Mouse (Mus musculus) MEL (cell line): Measurements from ENCODE around the gene Tex2. TPM values are rescaled to one million over a fixed set of nuclear protein-coding genes. Genes with fewer than 3 reads are reported as not detected.

Experiments
- DNase-seq: peaks from one replicate; pipeline ENCODE4 v3.0.0; 2011; ENCODE audit warnings: low read depth, low spot score
- H3K27ac ChIP-seq: 2 replicates; pipeline ENCODE4 v1.5.1; 2012; ENCODE audit warnings: low read depth, mild to moderate bottlenecking, control low read depth, low read length, moderate library complexity; ENCODE audit not compliant: control insufficient read depth
- H3K27me3 ChIP-seq, 2 experiments: fragments of 150-350 bp in 1 of 2; sonication (generic) in 1 of 2; 2 replicates each; pipeline ENCODE4 v1.6.1; 2012; ENCODE audit warnings: low read length in 2 of 2, mild to moderate bottlenecking in 2 of 2, improper control_type of control experiment in 1 of 2, moderate library complexity in 1 of 2; ENCODE audit not compliant: insufficient read depth in 2 of 2, control insufficient read depth in 1 of 2
- H3K36me3 ChIP-seq, 2 experiments: 2 replicates each; pipeline ENCODE4 v1.6.1; 2012 to 2014; ENCODE audit warnings: low read length in 2 of 2, improper control_type of control experiment in 1 of 2, inconsistent platforms in 1 of 2, mild to moderate bottlenecking in 1 of 2; ENCODE audit not compliant: insufficient read depth in 2 of 2, control insufficient read depth in 1 of 2
- H3K4me1 ChIP-seq, 2 experiments: fragments of 150-350 bp in 1 of 2; sonication (generic) in 1 of 2; 2 replicates each; pipeline ENCODE4 v1.6.1; 2012; ENCODE audit warnings: low read length in 2 of 2, improper control_type of control experiment in 1 of 2, mild to moderate bottlenecking in 1 of 2; ENCODE audit not compliant: insufficient read depth in 2 of 2, control insufficient read depth in 1 of 2
- H3K4me3 ChIP-seq, 2 experiments: fragments of 150-350 bp in 1 of 2; sonication (generic) in 1 of 2; 2 replicates each; pipeline ENCODE4 v1.5.1; 2012; ENCODE audit warnings: low read depth in 2 of 2, low read length in 2 of 2, mild to moderate bottlenecking in 2 of 2, moderate library complexity in 2 of 2, control low read depth in 1 of 2, improper control_type of control experiment in 1 of 2; ENCODE audit not compliant: control insufficient read depth in 1 of 2, insufficient read depth in 1 of 2
- H3K79me2 ChIP-seq: 2 replicates; pipeline ENCODE4 v1.6.1; 2012; ENCODE audit warnings: mild to moderate bottlenecking, low read length, moderate library complexity; ENCODE audit not compliant: control insufficient read depth, poor library complexity, insufficient read depth
- H3K9ac ChIP-seq: 2 replicates; pipeline ENCODE4 v1.6.1; 2012; ENCODE audit warnings: low read depth, mild to moderate bottlenecking, control low read depth, low read length, moderate library complexity; ENCODE audit not compliant: control insufficient read depth, poor library complexity, severe bottlenecking
- H3K9me3 ChIP-seq: fragments of 150-350 bp; sonication (generic); replicated peaks from 2 replicates; pipeline ENCODE4 v1.6.1; 2012; ENCODE audit warnings: mild to moderate bottlenecking, low read length, improper control_type of control experiment, moderate library complexity; ENCODE audit not compliant: insufficient read depth
- E2F4 ChIP-seq: IDR thresholded peaks from 2 replicates; pipeline ENCODE4 v1.6.1; 2011; ENCODE audit warnings: low read depth, low read length, improper control_type of control experiment, borderline replicate concordance
- ETS1 ChIP-seq: IDR thresholded peaks from 2 replicates; pipeline ENCODE4 v1.6.1; 2012; ENCODE audit warnings: low read depth, mild to moderate bottlenecking, inconsistent platforms, low read length, improper control_type of control experiment, moderate library complexity
- GABPA ChIP-seq: IDR thresholded peaks from 2 replicates; pipeline ENCODE4 v1.6.1; 2012; ENCODE audit warnings: low read depth, mild to moderate bottlenecking, inconsistent platforms, low read length, improper control_type of control experiment, moderate library complexity
- HCFC1 ChIP-seq: IDR thresholded peaks from 2 replicates; pipeline ENCODE4 v1.6.1; 2012; ENCODE audit warnings: low read depth, mild to moderate bottlenecking, inconsistent platforms, low read length, improper control_type of control experiment, moderate library complexity
- JUND ChIP-seq: IDR thresholded peaks from 2 replicates; pipeline ENCODE4 v1.6.1; 2011; ENCODE audit warnings: low read depth, mild to moderate bottlenecking, improper control_type of control experiment, low read length
- KAT2A ChIP-seq: conservative IDR thresholded peaks from 2 replicates; pipeline ENCODE4 v1.6.1; 2012; ENCODE audit warnings: low read depth, low read length, improper control_type of control experiment, inconsistent platforms
- MAFK ChIP-seq: IDR thresholded peaks from 2 replicates; pipeline ENCODE4 v1.6.1; 2011; ENCODE audit warnings: low read depth, mild to moderate bottlenecking, low read length, improper control_type of control experiment, borderline replicate concordance
- MAZ ChIP-seq: IDR thresholded peaks from 2 replicates; pipeline ENCODE4 v1.6.1; 2012; ENCODE audit warnings: low read depth, mild to moderate bottlenecking, inconsistent platforms, low read length, improper control_type of control experiment
- MXI1 ChIP-seq: IDR thresholded peaks from 2 replicates; pipeline ENCODE4 v1.6.1; 2011; ENCODE audit warnings: mild to moderate bottlenecking, low read depth, low read length, improper control_type of control experiment
- MYC ChIP-seq: IDR thresholded peaks from 2 replicates; pipeline ENCODE4 v1.6.1; 2011; ENCODE audit warnings: low read depth, mild to moderate bottlenecking, low read length, improper control_type of control experiment, moderate library complexity
- NELFE ChIP-seq: IDR thresholded peaks from 2 replicates; pipeline ENCODE4 v1.6.1; 2011; ENCODE audit warnings: low read depth, low read length, improper control_type of control experiment
- POLR2A ChIP-seq, 2 experiments: IDR thresholded peaks; 2 replicates each; pipeline ENCODE4 v1.6.1; 2011 to 2012; ENCODE audit warnings: low read length in 2 of 2, mild to moderate bottlenecking in 2 of 2, control low read depth in 1 of 2, improper control_type of control experiment in 1 of 2, low read depth in 1 of 2, moderate library complexity in 1 of 2; ENCODE audit not compliant: control insufficient read depth in 1 of 2, insufficient read depth in 1 of 2, poor library complexity in 1 of 2
- POLR2AphosphoS2 ChIP-seq: IDR thresholded peaks from 2 replicates; pipeline ENCODE4 v1.6.1; 2011; ENCODE audit warnings: low read length, improper control_type of control experiment
- POLR2AphosphoS5 ChIP-seq: IDR thresholded peaks from 2 replicates; pipeline ENCODE4 v1.6.1; 2012; ENCODE audit warnings: low read depth, borderline replicate concordance, mild to moderate bottlenecking, inconsistent platforms, low read length, moderate library complexity, mixed read lengths
- RAD21 ChIP-seq: IDR thresholded peaks from 2 replicates; pipeline ENCODE4 v1.6.1; 2011; ENCODE audit warnings: mild to moderate bottlenecking, low read depth, low read length, improper control_type of control experiment
- RCOR1 ChIP-seq: IDR thresholded peaks from 2 replicates; pipeline ENCODE4 v1.6.1; 2012; ENCODE audit warnings: low read depth, mild to moderate bottlenecking, inconsistent platforms, low read length, improper control_type of control experiment
- SIN3A ChIP-seq: IDR thresholded peaks from 2 replicates; pipeline ENCODE4 v1.6.1; 2012; ENCODE audit warnings: low read length, improper control_type of control experiment, inconsistent platforms
- SMC3 ChIP-seq: IDR thresholded peaks from 2 replicates; pipeline ENCODE4 v1.6.1; 2011; ENCODE audit warnings: low read depth, low read length, improper control_type of control experiment
- TAL1 ChIP-seq: IDR thresholded peaks from 2 replicates; pipeline ENCODE4 v1.6.1; 2012; ENCODE audit warnings: mild to moderate bottlenecking, inconsistent platforms, low read length, moderate library complexity, mixed read lengths
- TBP ChIP-seq: IDR thresholded peaks from 2 replicates; pipeline ENCODE4 v1.8.0; 2011; ENCODE audit warnings: low read depth, low read length, improper control_type of control experiment
- TCF12 ChIP-seq: IDR thresholded peaks from 2 replicates; pipeline ENCODE4 v1.6.1; 2014; ENCODE audit warnings: low read depth, mild to moderate bottlenecking, inconsistent platforms, low read length, improper control_type of control experiment, moderate library complexity
- UBTF ChIP-seq: IDR thresholded peaks from 2 replicates; pipeline ENCODE4 v1.6.1; 2012; ENCODE audit warnings: low read depth, mild to moderate bottlenecking, inconsistent platforms, low read length, improper control_type of control experiment, moderate library complexity, borderline replicate concordance; ENCODE audit not compliant: insufficient read depth
- USF1 ChIP-seq: IDR thresholded peaks from 2 replicates; pipeline ENCODE4 v1.6.1; 2014; ENCODE audit warnings: low read depth, mild to moderate bottlenecking, inconsistent platforms, low read length, improper control_type of control experiment, moderate library complexity
- USF2 ChIP-seq, 2 experiments: IDR thresholded peaks; 2 replicates each; pipeline ENCODE4 v1.6.1; 2011 to 2012; ENCODE audit warnings: improper control_type of control experiment in 2 of 2, low read length in 2 of 2, borderline replicate concordance in 1 of 2, inconsistent platforms in 1 of 2, low read depth in 1 of 2, mild to moderate bottlenecking in 1 of 2; ENCODE audit not compliant: insufficient read depth in 1 of 2
- ZKSCAN1 ChIP-seq: IDR thresholded peaks from 2 replicates; pipeline ENCODE4 v1.6.1; 2012; ENCODE audit warnings: low read depth, mild to moderate bottlenecking, inconsistent platforms, low read length, improper control_type of control experiment, moderate library complexity
- polyA plus RNA-seq, 2 experiments: library from polyadenylated mRNA; stranded (reverse) in 1 of 2; unstranded in 1 of 2; fragments of >175 nt in 1 of 2; fragments of >200 nt in 1 of 2; gene quantifications; 2 replicates each; pipeline versions ENCODE4 v1.2.1 to v1.2.4; 2012; ENCODE audit warnings: low replicate concordance in 2 of 2, low read depth in 1 of 2; ENCODE audit not compliant: insufficient read length in 2 of 2, insufficient read depth in 1 of 2, missing spikeins in 1 of 2
- total RNA-seq: library from RNA; depleted of rRNA; stranded (reverse); fragments of 300-350 nt; gene quantifications from 2 replicates; pipeline ENCODE4 v1.2.3, GENCODE M21; 2012

Tex2 gene
- total and polyA plus RNA-seq, 3 experiments, result 13.7 to 24.8 TPM; not detected in 1

DNA sequence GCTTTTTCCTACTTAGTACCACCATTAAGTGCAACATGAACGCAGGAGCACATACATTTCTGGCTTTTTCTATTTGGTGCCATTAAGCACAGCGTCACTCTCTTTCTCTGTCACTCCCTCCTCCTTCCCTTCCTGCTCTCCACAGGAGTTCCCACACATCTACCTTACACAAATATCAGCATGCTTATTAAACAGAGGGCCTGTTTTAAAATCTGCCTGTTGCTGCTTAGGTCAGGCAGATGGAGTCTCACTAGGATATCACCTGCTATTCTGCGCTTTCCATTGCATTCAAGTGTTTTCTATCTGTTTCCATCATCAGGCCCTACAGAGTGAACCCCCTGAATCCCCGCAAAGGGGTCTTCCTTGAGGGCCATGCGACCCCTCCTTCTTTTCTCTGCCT is 13.1 kb downstream of the Tex2 start:
- no peak overlapping the region for H3K4me3 ChIP-seq
- H3K27me3 ChIP-seq, result no peaks in the 10 kb centered on the region
- no peak overlapping the region for H3K27ac ChIP-seq
- no peak for TF ChIP-seq KAT2A
- H3K79me2 ChIP-seq, result no peaks in the 10 kb centered on the region; the same call in 1 of the 2 replicates
- peaks cover 5 to 29% of the 10 kb centered on the region in 2 experiments for H3K4me1 ChIP-seq
- no peaks in the 10 kb centered on the region for H3K9me3 ChIP-seq
- peaks cover 2 to 14% of the 10 kb centered on the region in 2 experiments; a peak in 3 of 4 replicates for H3K36me3 ChIP-seq
- H3K9ac ChIP-seq, result no peak overlapping the region
- DNase-seq, result no peak

DNA sequence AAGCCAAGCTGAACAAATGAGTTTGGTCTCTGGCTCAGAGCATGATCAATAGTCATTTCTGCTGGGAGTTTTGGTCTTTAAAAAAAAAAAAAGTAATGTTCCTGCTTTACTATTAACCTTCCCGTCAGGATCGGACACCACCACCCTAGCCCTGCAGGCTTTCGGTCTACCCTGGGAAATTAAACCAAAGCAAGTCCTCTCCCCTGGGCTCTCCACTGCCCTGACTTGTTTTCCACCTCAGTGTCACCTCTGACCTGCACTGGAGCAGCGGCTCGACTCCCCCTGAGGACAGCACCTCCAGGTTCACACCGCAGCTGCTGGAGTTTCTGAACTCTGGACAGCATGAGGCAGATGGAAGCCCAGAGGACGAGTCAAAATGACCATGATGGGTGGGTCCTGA is 13.9 kb downstream of the Tex2 start:
- Histone ChIP-seq H3K9me3 (no peaks in the 10 kb centered on the region), H3K79me2 (no peaks in the 10 kb centered on the region; the same call in 1 of the 2 replicates), H3K27ac (peak overlapping the region; percentile 34; the same call in 1 of the 2 replicates), H3K4me1 (peaks cover 5 to 29% of the 10 kb centered on the region in 2 experiments), H3K9ac (0 out of 2 replicates have a peak overlapping the region, but pooled peaks have one; percentile 2), H3K36me3 (peaks cover 0 to 14% of the 10 kb centered on the region in 2 experiments; a peak in 3 of 4 replicates), H3K4me3 (no peak overlapping the region), H3K27me3 (no peaks in the 10 kb centered on the region)
- TF ChIP-seq TAL1 (no peak), POLR2AphosphoS5 (no peak), POLR2AphosphoS2 (no peak), RCOR1 (no peak), TCF12 (no peak), HCFC1 (no peak), MXI1 (no peak)
- no peak for DNase-seq

DNA sequence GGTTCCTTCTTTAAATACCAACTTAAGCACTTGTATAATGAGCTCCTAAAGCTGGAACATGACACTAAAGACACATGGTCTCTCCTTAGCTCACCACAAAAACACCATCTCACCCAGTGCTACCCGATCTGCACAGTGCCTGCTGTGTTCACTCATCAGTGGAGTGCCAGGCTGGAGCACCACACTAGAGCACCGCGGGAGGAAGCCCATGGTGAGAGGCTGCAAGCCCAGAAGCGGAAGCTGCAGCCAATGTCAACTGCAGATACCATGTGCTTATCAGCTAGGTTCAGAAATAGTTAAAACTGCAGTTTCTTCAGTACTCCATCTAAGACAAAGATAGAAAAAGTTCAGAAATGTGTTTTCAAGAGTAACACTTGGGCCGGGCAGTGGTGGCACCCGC is 14.9 kb downstream of the Tex2 start:
- Histone ChIP-seq H3K9ac (no peak overlapping the region), H3K36me3 (peaks cover 0 to 14% of the 10 kb centered on the region in 2 experiments; a peak in 2 of 4 replicates), H3K27ac (peak overlapping the region; percentile 65), H3K27me3 (no peaks in the 10 kb centered on the region), H3K79me2 (no peaks in the 10 kb centered on the region; the same call in 1 of the 2 replicates), H3K4me1 (peaks cover 5 to 29% of the 10 kb centered on the region in 2 experiments), H3K9me3 (no peaks in the 10 kb centered on the region), H3K4me3 (no peak overlapping the region)
- peak; percentile 97 for DNase-seq
- TF ChIP-seq MAZ (0 out of 2 replicates have a peak, but pooled peaks have one; percentile 53), RAD21 (no peak), NELFE (no peak), ZKSCAN1 (peak; percentile 63; the same call in 1 of the 2 replicates), MXI1 (peak; percentile 95), TAL1 (peak; percentile 91), TBP (peak; percentile 96), JUND (no peak), SIN3A (peak; percentile 97), RCOR1 (peak; percentile 82), E2F4 (no peak), POLR2A (IDR thresholded peaks at IDR 0.05; ENCODE audit: control insufficient read depth in 1 of 2, insufficient read depth in 1 of 2, low read depth in 1 of 2, low read length in 2 of 2, poor library complexity in 1 of 2) (no peak), SMC3 (no peak), USF1 (0 out of 2 replicates have a peak, but pooled peaks have one; percentile 21), POLR2AphosphoS2 (no peak), ETS1 (peak; percentile 87), KAT2A (no peak), UBTF (0 out of 2 replicates have a peak, but pooled peaks have one; percentile 53), GABPA (no peak), USF2 (IDR thresholded peaks at IDR 0.05; ENCODE audit: borderline replicate concordance in 1 of 2, insufficient read depth in 1 of 2, low read depth in 1 of 2, low read length in 2 of 2) (no peak), MAFK (no peak; the same call in 1 of the 2 replicates), MYC (peak; percentile 99)
